Mouse (Mus musculus): ENCODE data around the gene Scamp1.

The Scamp1 gene

GRCm38 (mm10) chr13:94271284-94271683 is 14.4 kb downstream of the Scamp1 start:
- no peak for DNase-seq (ENCODE audit: low spot score)

- DNase-seq (ENCODE audit: low spot score): no peak
Observed at GRCm38 (mm10) chr13:94268201-94268600, 17.5 kb downstream of the Scamp1 start.

DNA sequence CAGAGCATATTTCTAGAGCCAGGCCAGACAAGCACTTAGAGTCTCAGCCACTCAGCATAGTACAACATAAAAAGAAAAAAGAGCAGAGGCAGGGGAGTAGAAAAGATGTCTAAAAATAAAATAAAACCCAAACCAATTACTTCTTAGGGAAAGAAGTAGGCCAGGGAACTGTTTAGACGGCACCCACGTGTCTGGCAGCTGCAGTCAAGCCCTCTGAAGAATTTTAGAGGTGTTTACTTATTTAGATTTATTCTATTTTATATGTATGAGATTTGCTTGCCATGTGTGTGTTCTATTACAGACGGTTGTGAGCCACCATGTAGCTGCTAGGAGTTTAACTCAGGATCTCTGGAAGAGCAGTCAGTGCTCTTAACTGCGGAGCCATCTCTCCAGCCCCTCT is 18.5 kb downstream of the Scamp1 start:
- no peak for DNase-seq (ENCODE audit: low spot score)

DNA sequence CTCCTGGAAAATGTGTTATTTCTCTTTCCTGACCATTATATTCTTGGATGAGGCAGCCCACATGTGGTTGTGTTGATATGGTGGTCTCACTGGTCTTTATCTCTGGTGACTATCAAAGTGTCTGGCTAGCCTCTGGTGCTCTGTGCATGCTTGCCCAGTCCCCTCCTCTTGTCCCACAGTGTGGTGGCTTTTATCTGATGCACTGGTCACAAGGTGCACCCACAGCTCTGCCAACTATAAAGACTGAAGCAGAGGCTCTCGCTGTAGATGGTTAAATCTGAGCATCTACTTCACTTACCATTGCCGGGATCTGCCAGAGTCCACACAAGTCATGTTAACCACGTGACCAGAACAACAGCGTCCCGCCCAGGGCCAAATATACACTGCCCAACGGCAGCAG is 19.1 kb downstream of the Scamp1 start:
- no peak for DNase-seq (ENCODE audit: low spot score)

- no peak for DNase-seq (ENCODE audit: low spot score)
Observed at GRCm38 (mm10) chr13:94265291-94265690, 20.4 kb downstream of the Scamp1 start.

- no peak for DNase-seq (ENCODE audit: low spot score)
Observed at GRCm38 (mm10) chr13:94263943-94264342, 21.7 kb downstream of the Scamp1 start.

DNA sequence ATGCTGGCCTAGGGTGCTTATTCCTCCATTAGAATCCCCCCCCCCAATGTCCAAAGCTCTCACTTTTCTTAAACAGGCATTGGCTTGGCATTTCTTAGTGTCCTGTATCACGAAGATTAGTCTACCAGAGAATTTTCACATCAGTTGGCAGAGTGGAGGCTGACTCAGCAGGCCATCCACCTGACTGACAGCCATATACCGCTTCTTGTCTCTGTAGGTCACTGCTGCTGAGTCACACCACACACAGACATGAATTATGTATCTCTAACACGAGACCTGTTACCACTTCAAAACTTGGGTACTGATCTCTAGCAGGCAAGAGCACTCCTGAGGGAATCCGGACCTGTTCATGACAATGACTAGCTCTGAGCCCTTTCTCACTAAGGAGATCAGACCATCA is 23.1 kb downstream of the Scamp1 start:
- no peak for DNase-seq (ENCODE audit: low spot score)

DNA sequence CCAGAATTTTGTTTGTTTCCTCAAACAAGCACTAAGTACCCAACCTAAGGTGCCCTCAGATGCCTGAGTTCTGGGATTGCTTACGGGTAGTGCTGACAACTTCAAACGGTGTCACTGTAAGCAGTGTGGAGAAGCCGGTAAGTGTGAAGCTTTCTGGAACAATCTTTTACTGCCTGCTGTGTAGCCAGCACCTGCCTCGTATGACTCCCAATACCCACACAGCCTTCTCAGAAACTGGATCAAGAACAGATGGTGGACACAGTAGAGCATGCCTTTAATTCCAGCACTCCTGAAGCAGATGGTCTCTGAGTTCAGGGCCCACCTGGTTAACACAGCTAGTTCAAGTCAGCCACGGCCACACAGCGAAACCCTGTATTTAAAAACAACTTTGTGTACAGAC is 24.0 kb downstream of the Scamp1 start:
- no peak for DNase-seq (ENCODE audit: low spot score)

GRCm38 (mm10) chr13:94260961-94261360 is 24.7 kb downstream of the Scamp1 start:
- no peak for DNase-seq (ENCODE audit: low spot score)

GRCm38 (mm10) chr13:94259210-94259609 is 26.4 kb downstream of the Scamp1 start:
- DNase-seq (ENCODE audit: low spot score): no peak

GRCm38 (mm10) chr13:94258530-94258929 is 27.1 kb downstream of the Scamp1 start:
- no peak for DNase-seq (ENCODE audit: low spot score)

DNA sequence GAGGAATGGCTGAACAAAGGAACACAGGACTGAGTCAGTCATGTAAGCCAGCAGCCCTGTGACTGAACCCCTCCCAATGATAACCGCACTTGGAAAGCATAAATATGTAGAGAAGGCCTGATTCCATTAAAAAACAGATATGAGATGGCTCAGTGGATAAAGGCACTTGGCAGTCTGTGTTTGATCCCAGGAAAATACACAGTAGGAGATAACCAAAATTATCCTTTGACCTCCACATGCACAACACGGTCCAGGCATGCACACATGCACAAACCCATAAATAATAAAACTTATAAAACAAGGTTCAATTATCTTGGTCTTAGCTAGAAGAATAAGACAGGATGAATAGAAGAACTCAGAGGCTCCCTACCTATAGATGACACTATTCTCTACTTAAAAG is 27.9 kb downstream of the Scamp1 start:
- no peak for DNase-seq (ENCODE audit: low spot score)

- DNase-seq (ENCODE audit: low spot score): no peak
Observed at GRCm38 (mm10) chr13:94255176-94255575, 30.5 kb downstream of the Scamp1 start.

GRCm38 (mm10) chr13:94254286-94254685 is 31.4 kb downstream of the Scamp1 start:
- no peak for DNase-seq (ENCODE audit: low spot score)

DNA sequence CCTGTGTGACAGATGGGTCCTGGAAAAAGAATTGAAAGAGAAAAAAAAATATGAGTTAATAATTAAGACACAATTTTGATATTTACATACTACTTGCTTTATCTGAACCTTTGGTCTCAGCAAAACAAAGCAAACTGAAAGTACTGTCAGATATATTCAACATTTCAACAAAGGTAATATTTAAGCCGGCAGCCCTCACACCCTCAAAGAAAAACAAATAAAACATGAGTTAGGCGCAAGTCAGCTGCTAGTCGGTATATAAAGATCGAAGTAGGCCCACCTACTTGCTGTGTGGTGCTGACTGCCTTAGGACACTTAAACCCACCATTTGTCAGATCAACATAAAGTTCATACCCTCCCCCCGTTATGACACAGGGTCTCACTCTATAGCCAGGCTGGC is 32.6 kb downstream of the Scamp1 start:
- no peak for DNase-seq (ENCODE audit: low spot score)

DNA sequence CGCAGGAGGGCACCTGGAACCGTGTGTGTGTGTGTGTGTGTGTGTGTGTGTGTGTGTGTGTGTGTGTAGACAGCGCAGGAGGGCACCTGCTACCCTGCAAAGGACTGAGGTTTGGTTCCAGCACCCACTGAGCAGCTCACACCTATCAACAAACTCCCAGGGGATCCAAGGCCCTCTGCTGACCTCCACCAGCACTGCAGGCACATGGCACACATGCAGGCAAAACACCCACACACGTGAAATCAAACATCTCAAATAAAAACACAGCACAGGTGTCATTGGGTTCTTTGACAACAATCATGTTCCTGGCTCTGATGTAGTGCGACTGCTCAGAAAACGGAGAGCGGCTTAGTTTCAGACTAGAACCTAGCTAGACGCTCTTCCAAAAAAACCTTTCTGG is 34.9 kb downstream of the Scamp1 start:
- no peak for DNase-seq (ENCODE audit: low spot score)

DNA sequence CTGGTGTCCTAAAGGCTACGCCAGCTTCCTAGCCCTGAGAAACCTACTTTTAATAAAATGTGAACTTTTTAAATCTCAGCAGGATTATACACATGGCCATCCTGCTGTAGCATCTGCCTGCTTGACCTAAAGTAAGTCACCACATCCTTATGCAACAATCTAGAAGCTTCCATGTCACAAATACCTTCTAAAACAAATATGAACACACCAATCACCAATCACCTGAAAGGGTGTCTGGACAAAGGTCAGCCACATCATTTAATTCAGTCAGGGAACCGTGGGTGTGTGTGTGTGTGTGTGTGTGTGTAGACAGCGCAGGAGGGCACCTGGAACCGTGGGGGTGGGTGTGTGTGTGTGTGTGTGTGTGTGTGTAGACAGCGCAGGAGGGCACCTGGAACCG is 35.5 kb downstream of the Scamp1 start:
- DNase-seq (ENCODE audit: low spot score): no peak

- no peak for DNase-seq (ENCODE audit: low spot score)
Observed at GRCm38 (mm10) chr13:94242897-94243296, 42.8 kb downstream of the Scamp1 start.

DNA sequence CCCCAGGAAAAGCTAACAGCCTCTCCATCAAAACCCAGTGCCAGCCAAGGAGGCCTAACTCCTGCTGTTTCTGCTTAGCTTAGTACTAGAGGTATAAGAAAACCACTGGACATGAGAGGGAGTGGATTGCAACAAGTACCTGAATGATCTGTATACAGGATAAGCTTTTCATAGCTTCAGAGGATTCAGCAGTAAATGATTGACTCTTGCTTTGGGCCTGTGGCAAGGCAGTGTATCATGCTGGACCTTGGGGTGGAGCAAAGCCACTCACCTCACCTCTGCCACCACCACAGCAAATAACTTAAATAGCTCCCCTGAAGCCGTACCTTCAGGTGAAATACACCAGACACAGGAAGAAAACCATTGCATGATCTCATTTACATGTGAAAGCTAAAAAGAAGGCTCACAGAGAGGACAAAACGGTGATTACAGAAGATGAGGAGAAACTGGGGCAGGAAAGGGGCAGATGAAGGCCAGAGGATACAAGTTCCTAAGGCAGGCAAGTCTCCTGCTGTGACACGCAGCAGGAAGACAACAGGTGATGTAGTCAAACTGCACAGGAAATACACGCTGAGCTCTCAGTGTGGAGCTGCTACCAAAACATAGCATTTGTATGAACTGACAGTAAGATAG is 43.6 kb downstream of the Scamp1 start:
- no peak for DNase-seq (ENCODE audit: low spot score)

- no peak for DNase-seq (ENCODE audit: low spot score)
Observed at GRCm38 (mm10) chr13:94240873-94241272, 44.8 kb downstream of the Scamp1 start.

DNA sequence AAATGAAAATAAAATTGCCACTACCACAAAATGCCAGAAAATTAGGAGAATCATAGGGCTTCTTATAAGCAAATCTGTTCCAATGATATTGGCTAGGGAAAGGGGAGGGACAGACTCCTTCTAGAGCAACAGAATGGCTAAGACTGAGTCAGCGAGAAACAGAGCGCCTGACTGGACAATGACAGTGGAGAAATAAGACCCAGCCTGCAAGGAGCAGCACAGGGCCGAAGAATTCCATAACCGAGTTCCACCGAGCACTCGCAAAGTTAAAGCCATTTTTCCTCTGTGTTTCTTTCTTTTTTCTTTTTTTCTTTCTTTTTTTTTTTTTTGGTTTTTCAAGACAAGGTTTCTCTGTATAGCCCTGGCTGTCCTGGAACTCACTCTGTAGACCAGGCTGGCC is 45.5 kb downstream of the Scamp1 start:
- DNase-seq (ENCODE audit: low spot score): no peak

GRCm38 (mm10) chr13:94239488-94239887 is 46.2 kb downstream of the Scamp1 start:
- DNase-seq (ENCODE audit: low spot score): no peak

DNA sequence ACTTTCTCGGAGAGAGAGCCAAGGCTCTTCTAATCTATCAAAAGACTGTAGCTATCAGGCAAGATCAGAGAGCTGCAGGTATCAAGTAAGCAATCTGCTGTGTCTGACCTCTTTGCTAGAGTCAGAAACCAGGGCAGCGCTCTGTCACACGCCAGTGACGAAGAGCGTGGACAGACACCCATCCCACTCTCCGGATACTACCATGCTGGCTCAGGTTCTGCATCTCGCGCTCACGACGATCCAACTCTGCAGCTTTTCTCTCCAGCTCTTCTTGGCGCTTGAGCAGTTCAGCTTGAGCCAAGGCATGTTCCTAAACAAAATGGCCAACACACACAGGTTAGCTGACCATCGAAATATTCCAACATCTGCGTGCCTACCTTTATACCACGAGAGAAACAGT is 53.8 kb downstream of the Scamp1 start:
- no peak for DNase-seq (ENCODE audit: low spot score)

Measured in layer of hippocampus, adult 9-10 months (tissue).